Mouse (Mus musculus) erythroid progenitor cell, adult 5-6 weeks (primary cell): ENCODE measurements around the gene Taco1. TPM values are rescaled to one million over a fixed set of nuclear protein-coding genes. Genes with fewer than 3 reads are reported as not detected.

Experiments
- ATAC-seq: replicated peaks from 2 replicates; pipeline ENCODE4 v1.8.0; 2016; ENCODE audit warnings: moderate number of reproducible peaks, mild to moderate bottlenecking, moderate TSS enrichment, inconsistent platforms; ENCODE audit not compliant: poor library complexity, low FRiP score, severe bottlenecking
- total RNA-seq, 2 experiments: library from RNA; stranded (forward) in 1 of 2; stranded (reverse) in 1 of 2; fragments of 150-400 nt in 1 of 2; fragments of 186-747, 209-891 nt in 1 of 2; gene quantifications; 2 replicates each; pipeline versions ENCODE4 v1.2.3 to v1.2.4; 2015 to 2017; ENCODE audit warnings: low replicate concordance in 2 of 2

The Taco1 gene
- total RNA-seq, 2 experiments from 2014 or later: 5.9 to 6.8 TPM

DNA sequence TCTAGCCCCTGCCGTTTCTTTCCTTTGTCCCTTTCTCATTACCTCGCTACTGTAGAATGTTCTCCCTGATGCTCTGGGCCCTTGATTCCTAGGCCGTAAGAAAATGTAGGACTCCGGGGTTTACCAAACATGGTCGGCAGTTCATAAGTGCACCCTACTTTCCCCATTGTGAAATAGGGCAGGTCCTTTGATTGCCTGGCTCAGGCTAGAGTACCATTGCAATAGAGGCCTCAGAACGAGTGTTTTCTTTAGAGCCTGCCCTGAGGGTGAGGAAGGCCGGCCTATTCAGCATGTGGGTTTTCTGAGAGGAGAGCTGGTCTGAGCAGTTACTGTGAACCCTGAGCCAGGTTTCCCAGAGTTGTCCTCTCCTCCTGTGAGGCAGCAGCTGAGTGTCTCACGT lies 7.8 kb upstream of the Taco1 start:
- ATAC-seq: no peak

DNA sequence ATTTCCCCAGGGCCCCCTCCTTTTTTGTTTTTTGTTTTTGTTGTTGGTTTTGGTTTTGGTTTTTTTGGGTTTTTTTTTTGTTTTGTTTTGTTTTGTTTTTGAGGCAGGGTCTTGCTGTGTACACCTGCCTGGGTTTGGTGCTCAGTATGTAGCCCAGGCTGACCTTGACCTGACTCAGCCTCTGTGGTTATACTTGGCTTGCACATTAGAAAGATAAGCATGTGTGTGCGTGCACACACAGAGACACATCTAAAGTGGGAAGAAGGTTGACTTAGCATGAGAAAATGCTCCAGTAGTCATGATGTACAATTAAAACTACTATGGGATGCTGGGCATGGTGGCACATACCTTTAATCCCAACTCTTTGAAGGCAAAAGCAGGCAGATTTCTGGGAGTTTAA lies 5.3 kb upstream of the Taco1 start:
- no peak for ATAC-seq

DNA sequence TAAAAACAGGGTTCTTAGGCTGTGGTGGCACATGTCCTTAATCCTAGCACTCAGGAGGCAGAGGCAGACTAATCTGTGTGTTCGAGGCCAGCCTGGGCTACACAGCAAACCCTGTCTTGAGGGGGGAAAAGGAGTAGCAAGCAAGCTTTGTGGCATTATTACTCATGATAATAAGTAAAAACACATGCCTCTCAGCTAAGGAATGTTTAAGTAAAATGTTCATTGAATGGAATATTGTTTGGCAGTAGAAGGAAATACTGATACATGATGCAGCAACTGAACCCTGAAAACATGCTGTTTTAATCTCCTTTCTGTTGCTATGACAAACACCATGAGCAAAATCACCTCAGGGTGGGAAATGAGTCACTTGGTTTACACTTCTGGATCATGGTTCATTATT lies 4.5 kb upstream of the Taco1 start:
- ATAC-seq: no peak

DNA sequence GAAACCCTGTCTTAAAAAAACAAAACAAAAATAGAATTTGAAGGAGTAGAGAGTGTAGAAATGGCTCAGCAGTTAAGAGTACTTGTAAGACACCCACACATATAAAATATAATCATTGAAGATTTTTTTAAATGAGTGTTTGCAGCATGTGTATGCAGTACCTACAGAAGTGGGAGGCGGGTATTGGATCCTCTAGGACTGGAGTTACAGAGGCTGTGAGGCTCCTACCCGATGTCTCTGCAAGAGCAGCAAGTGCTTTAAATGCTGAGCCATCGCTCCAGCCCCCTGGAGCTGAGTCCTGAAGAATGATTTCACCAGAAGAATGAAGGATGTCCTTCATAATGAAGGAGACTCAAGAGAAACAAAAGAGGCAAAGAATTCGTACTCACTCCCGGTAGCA lies 2.1 kb upstream of the Taco1 start:
- no peak for ATAC-seq

DNA sequence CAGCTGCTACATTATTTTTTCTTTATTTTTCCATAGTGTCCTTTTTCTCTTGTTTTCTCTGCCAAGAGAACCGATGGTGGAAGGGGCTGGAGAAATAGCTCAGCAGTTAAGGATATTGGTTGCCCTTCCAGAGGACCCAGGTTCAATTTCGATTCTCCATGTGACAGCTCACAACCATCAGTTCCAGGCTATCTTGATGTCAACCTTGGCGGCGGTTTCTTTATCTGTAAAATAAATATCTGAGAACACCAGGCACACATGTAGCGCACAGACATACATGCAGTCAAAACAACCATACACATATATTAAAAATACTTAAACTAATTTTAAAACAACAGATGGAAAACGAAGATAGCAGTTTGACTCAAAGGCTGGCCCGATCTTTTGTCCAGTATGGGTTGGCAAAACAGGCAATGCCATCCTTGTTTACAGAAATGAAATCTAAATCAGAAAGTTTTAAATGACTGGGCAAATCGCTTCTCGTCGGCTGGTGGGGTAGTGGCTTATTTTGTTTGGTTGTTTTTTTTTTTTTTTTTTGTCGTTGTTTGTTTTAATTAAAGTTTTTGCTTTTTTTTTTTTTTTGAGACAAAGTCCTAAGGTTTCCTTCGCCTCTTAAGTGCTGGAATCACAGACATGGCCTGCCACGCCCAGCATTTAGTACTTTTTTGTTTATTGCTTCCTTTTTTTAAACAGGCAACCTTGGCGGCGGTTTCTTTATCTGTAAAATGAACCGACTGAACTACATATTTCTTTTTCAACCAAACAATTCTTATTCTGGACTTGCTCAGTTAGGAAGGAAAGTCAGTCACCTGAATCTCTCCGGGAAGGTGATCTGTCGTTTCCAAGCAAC lies 563 bp upstream of the Taco1 start:
- ATAC-seq: peak; percentile 22

DNA sequence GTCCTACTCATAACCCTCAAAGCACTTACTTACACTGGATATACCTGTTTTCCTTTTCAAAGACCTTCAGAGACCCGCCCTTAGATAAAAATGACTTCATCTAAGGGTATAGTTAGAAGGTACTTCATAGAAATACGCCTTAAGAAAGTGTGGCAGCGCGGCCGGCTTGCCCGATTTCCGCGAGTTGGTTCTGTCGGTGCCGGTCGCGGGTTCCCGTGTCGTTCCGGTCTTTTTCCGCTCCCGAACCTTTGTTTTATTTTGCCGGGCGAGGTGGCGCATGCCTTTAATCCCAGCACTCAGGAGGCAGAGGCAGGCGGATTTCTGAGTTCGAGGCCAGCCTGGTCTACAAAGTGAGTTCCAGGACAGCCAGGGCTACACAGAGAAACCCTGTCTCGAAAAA lies 755 bp downstream of the Taco1 start:
- ATAC-seq: 0 out of 2 replicates have a peak, but pooled peaks have one; percentile 5

DNA sequence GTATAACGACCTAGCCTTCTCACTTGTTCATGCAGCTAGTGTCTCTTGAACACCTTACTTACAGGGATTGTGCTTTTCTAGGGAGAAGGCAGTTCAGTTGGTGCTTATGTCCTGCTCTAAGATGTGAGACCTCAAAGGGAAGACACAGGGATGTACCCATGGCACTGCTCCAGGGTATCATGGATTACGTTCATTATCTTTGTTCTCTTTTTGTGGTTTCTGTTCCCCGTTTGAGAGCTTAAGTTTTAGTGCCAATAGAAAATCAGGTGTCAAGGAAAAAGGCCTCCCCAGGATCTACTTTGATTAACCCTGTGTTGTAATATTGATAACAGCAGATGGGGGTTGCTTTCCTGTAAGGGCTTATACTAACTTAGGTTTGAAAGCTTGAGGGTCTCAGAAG lies 7.9 kb downstream of the Taco1 start:
- no peak for ATAC-seq

DNA sequence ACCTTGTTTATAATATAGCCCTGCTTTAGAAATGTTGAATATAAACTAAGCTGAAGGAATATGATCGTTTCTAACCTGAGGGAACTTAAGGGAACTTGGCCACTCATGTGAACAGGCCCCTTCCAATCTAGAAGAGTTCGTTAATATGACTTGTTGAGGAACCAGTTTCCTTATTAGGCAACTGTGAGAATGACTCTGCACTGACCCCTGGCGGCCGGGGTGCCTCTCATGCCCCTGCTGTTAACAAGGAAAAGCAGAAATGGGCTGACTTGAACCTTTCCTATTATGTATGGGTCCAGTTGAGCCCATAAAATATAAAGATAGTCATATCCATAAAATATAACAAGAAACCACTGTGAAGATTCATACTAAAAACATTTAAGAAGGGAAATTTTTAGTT lies 10.5 kb downstream of the Taco1 start:
- peak; percentile 81; the same call in 1 of the 2 replicates for ATAC-seq

DNA sequence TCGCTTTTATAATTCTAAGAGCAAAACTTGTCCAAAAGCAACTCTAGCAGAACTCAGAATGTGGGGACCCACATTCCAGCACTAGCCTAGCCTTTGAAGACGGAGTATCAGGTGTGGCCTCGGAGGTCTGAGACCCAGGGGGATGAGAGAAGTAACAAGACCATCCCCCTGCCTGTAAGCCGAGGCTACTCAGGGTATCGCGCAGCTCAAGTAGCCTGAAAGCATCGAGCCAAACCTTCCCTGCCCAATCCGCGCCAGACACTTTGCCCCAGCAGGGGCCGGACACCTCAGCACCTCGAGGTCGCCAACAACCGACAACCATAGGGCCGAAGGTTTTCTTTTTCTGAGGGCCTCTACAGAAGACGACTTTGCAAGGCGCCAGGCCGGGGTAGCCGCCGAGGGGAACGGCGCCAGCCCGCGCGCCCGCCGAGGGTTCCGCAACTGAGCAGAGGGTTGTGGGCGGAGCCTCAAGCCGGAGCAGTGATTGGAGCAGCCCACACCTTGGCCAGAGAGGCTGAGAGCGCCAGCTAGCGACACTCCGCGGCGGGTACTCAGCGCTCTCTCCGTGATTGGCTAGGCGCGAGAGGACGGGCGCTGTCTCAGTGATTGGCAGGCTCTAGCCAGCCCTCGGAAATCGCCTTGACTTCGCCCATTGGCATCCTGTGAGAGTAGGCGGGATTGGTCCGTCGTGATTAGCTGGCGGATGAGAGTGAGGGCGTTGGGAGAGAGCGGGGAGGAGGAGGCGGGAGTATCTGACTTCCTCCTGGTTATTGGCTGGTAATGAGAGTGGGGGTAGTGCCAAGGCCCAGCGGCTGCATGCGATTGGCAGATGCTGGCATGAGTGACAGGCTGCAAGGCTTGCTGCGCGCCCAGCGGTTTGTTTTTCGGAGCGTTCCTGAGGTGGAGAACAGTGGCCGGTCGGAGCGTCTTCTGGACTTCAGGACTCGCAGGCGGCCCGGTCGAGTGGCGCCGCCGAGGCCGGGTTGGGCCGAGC lies 18.1 kb downstream of the Taco1 start, which contains the start of gene Map3k3:
Gene Map3k3, plus strand, starts transcription at position 906 of the 994 bp plus-strand sequence.
- ATAC-seq: peak; percentile 98

DNA sequence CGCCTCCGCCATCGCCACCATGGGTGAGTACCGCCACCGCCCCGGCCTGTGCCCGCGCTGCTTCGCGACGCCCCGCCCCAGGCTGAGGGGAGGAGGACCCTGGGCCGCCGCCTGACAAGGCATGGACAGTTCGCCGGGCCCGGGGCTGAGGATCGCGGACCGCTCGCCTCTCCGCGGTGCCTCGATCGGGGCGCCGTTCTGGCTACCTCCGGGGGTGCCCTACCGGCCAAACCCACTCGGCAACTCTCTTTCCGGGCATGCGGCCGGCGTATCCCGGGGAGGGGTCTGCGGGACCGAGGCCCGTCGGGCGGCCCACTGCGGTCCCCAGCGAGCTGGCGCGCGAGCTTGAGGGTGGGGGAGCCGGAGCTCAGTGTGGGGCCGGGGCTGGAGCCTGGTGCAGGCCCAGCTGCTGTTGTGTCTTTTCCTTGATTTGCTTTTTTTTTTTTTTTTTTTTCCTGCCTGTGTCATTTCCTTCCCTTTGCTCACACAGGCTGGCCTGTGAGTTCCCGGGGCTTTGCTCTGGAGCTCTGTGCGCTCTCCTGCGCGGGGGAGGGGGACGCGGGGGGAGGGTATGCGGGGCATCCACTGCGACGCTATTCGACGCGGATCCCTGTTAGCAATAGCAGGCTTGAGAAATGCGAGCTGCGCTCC lies 19.2 kb downstream of the Taco1 start:
- 0 out of 2 replicates have a peak, but pooled peaks have one; percentile 22 for ATAC-seq

DNA sequence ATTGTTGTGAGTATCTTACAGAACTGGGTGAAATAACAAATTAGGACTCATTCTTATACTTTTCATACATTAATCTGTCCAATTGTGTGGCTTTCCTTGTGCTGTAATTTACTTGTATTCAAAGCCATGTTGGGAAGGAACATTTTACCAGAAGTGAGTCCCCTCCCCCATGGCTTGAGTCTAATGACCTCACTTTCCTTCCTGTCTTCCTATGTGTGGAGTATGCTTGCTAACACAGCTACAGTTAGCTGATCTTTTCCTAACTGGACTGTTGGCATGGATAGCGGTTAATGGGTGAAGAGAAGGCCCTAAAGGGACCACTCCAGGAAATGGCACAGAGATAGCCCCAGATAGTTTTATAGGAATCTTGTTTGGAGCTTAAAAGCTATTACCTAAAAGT lies 32.4 kb downstream of the Taco1 start:
- no peak for ATAC-seq

DNA sequence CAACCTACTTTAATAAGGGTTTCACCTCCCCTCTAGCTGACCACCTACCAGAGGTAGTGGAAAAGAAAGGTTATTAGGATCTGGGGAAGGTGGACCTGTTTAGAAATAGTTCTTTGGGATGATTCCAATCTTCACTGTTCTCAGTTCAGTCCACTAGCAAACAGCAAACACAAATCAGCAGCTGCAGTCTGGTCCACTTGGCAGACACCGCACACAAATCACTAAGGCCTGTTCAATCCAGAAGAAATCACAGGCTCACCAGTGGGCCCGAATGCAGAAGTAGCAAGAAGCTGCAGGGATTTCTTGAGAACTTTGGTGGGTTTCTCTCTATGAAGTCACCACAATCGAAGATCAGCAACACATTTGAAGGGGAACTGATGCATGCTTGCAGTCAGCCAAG lies 37.0 kb downstream of the Taco1 start:
- ATAC-seq: no peak

DNA sequence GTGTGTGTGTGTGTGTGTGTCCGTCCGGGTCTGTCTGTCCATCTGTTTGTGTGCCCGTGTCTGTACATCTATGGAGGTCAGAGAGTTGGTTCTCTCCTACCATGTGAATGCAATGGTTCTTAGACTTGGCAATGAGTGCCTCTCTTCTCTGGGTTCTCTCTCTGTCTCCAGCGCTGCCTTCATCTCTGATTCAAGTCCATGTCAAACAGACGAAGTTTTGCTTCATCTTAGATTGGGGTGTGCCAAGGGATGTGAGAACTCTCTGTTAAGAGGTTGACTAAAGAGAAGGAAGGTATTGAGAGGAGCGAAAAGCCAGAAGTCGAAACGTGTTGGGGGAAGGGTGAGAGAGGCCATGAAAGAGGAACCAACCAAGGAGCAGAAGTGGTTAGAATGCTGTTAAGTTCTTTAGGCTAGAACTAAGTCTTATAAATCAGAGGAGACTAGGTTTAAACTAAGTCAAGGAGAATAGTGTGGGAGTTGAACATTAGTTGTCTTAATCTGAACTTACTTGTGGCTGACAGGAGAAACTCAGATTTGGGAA lies 40.3 kb downstream of the Taco1 start:
- no peak for ATAC-seq

DNA sequence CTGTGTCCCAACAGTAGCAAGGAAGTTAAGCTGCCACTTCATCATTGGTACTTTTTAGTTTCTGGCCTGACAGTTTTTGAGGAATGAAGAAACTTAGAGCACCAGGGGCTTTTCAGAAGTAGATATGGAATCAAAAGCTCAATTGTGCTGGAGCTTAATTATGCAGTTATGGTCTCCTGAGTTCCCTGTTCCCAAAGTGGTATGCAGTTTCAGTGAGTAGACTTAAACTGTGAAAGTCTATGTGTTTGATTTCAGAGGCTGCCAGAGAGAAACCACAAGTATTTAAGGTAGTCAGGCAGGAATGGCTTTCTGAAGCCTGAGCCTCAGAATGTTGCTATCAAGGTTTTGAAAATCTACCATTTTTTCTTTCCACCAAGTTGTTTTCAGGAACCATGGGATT lies 45.8 kb downstream of the Taco1 start:
- ATAC-seq: no peak

DNA sequence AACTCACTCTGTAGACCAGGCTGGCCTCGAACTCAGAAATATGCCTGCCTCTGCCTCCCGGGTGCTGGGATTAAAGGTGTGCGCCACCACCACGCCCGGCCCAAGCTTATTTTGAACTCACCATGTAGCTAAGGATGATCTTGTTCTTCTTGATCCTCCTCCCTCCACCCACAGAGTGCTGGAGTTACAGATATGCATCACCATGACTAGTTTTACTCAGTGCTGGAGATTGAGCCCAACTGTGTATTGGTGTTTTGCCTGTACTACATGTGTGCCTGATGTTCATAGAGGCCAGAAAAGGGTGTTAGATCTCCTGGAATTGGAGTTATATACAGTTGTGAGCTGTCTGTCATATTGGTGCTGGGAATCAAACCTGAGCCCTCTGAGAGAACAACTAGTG lies 56.4 kb downstream of the Taco1 start:
- ATAC-seq: no peak

DNA sequence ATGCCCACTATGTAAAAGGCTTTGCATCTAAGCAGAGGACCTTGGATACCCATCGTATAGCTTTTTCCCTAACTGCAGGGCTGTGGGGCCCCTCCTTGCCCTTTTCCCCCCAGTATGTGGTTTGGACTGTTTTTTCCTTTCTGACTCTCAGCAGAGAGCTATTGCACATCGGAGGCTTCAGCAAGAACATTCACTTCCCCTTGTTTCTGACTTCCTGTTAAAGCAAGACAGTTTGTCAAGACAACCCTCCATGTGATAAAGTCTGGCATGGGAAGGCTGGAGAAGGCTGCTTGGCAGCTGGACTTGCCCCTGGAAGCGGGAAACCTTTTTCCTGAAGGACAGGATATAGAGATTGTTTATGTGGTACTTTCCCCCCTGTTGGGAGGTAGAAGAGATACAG lies 56.9 kb downstream of the Taco1 start:
- ATAC-seq: no peak
